Mouse (Mus musculus) cerebellum, adult 2 months (tissue): ENCODE measurements at regions not wholly inside any gene's neighbourhood (a gene's known extent, or its start where the extent isn't known, plus 50 kb on each side); places are given as distances from the start of the nearest gene placed in this dataset.

ENCODE experiments used
- CTCF ChIP-seq: fragments of 200-500 bp; IDR thresholded peaks from 2 replicates; pipeline ENCODE4 v1.5.1; 2011; ENCODE audit warnings: low read depth, mild to moderate bottlenecking, control low read depth, low read length, moderate library complexity, borderline replicate concordance; ENCODE audit not compliant: insufficient read depth
- POLR2A ChIP-seq: fragments of 200-500 bp; IDR thresholded peaks from 2 replicates; pipeline ENCODE4 v1.6.1; 2011; ENCODE audit warnings: low read length, control low read depth, borderline replicate concordance; ENCODE audit not compliant: insufficient read depth

DNA sequence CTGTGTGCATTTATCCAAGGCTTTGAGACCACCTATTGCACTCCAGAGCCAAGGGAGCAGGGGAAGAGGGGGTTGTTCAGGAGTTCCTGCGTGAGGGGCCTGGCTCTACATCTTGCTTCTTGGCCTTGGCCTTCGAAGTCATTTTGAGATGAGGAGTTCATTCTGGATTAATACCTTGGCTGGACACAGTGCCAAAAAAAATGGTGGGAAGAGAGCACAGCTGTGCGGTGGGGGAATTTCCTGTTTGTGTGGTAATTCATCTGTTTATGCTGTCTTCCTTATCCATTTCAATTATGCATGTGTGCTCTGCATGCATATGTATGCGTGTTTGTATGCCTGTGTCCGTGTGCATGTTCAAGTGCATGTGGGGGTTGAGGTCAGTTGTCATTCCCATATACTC, 202.5 kb upstream of the Pgrmc2 start:
- TF ChIP-seq POLR2A, result no peak
- TF ChIP-seq CTCF, result no peak
